Mouse (Mus musculus) kidney, adult 2 months (tissue): Measurements from ENCODE around the gene Dusp1.

Experiments used
- CTCF ChIP-seq: fragments of 200-500 bp; conservative IDR thresholded peaks from 2 replicates; pipeline ENCODE4 v1.5.1; 2011; ENCODE audit warnings: low read depth, mild to moderate bottlenecking, control low read depth, low read length, moderate library complexity, mixed read lengths; ENCODE audit not compliant: insufficient read depth, insufficient read length
- POLR2A ChIP-seq: fragments of 200-500 bp; IDR thresholded peaks from one replicate; pipeline ENCODE4 v1.6.1; 2011; ENCODE audit warnings: low read depth, low read length, control low read depth

- TF ChIP-seq CTCF = no peak
- TF ChIP-seq POLR2A = no peak
Measured at GRCm38 (mm10) chr17:26594171-26594570, 32.2 kb upstream of the Dusp1 start.
